Mouse (Mus musculus) lung, adult 2 months (tissue): Measurements from ENCODE around the gene Mertk.

Source experiments
- CTCF ChIP-seq: fragments of 200-500 bp; IDR thresholded peaks from 2 replicates; pipeline ENCODE4 v1.5.1; 2011; ENCODE audit warnings: mild to moderate bottlenecking, low read length, control low read depth; ENCODE audit not compliant: insufficient read depth
- POLR2A ChIP-seq: fragments of 200-500 bp; IDR thresholded peaks from 2 replicates; pipeline ENCODE4 v1.6.1; 2011; ENCODE audit warnings: low read depth, mild to moderate bottlenecking, control low read depth, low read length, borderline replicate concordance; ENCODE audit errors: extremely low read depth

DNA sequence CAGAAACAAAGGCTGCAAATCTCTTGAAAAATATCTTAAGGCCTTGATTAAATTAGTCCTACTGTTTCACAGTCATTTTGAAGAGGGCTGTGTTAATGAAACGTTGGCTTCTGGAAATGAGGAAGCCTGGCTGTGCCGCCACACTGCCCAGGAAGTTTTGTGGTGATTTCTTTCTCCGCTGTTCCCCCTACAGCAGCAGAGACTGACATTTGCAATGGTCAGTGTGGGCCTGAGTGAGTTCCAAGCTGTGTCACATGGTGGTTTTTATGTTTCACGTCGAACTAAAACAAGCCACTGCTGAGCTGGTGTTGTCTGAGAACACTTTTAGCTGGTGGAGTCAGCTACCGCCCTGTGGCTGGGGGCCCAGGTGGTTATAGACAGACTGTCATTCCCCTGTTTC, 97.7 kb downstream of the Mertk start:
- no peak for TF ChIP-seq CTCF
- TF ChIP-seq POLR2A: no peak
